Mouse (Mus musculus) ES-Bruce4 (cell line): ENCODE measurements around the gene 1700030K09Rik.

ENCODE experiments used
- CTCF ChIP-seq: IDR thresholded peaks from one replicate; pipeline ENCODE4 v1.8.1; 2011; ENCODE audit warnings: low read depth, low read length
- EP300 ChIP-seq: IDR thresholded peaks from 2 replicates; pipeline ENCODE4 v1.6.1; 2011; ENCODE audit warnings: low read depth, low read length; ENCODE audit not compliant: insufficient read depth
- POLR2A ChIP-seq: IDR thresholded peaks from one replicate; pipeline ENCODE4 v1.8.1; 2011; ENCODE audit warnings: low read length; ENCODE audit not compliant: insufficient read depth

GRCm38 (mm10) chr8:72455317-72455716 is 11.6 kb downstream of the 1700030K09Rik start:
- TF ChIP-seq CTCF (no peak), EP300 (no peak), POLR2A (no peak)
